Mouse (Mus musculus) MEL (cell line): Measurements from ENCODE around the gene AW822073. TPM values are rescaled to one million over a fixed set of nuclear protein-coding genes. Genes with fewer than 3 reads are reported as not detected.

Source experiments
- DNase-seq: peaks from one replicate; pipeline ENCODE4 v3.0.0; 2011; ENCODE audit warnings: low read depth, low spot score
- H3K27ac ChIP-seq: 2 replicates; pipeline ENCODE4 v1.5.1; 2012; ENCODE audit warnings: low read depth, mild to moderate bottlenecking, control low read depth, low read length, moderate library complexity; ENCODE audit not compliant: control insufficient read depth
- H3K27me3 ChIP-seq, 2 experiments: fragments of 150-350 bp in 1 of 2; sonication (generic) in 1 of 2; 2 replicates each; pipeline ENCODE4 v1.6.1; 2012; ENCODE audit warnings: low read length in 2 of 2, mild to moderate bottlenecking in 2 of 2, improper control_type of control experiment in 1 of 2, moderate library complexity in 1 of 2; ENCODE audit not compliant: insufficient read depth in 2 of 2, control insufficient read depth in 1 of 2
- H3K36me3 ChIP-seq, 2 experiments: 2 replicates each; pipeline ENCODE4 v1.6.1; 2012 to 2014; ENCODE audit warnings: low read length in 2 of 2, improper control_type of control experiment in 1 of 2, inconsistent platforms in 1 of 2, mild to moderate bottlenecking in 1 of 2; ENCODE audit not compliant: insufficient read depth in 2 of 2, control insufficient read depth in 1 of 2
- H3K4me1 ChIP-seq, 2 experiments: fragments of 150-350 bp in 1 of 2; sonication (generic) in 1 of 2; 2 replicates each; pipeline ENCODE4 v1.6.1; 2012; ENCODE audit warnings: low read length in 2 of 2, improper control_type of control experiment in 1 of 2, mild to moderate bottlenecking in 1 of 2; ENCODE audit not compliant: insufficient read depth in 2 of 2, control insufficient read depth in 1 of 2
- H3K4me3 ChIP-seq, 2 experiments: fragments of 150-350 bp in 1 of 2; sonication (generic) in 1 of 2; 2 replicates each; pipeline ENCODE4 v1.5.1; 2012; ENCODE audit warnings: low read depth in 2 of 2, low read length in 2 of 2, mild to moderate bottlenecking in 2 of 2, moderate library complexity in 2 of 2, control low read depth in 1 of 2, improper control_type of control experiment in 1 of 2; ENCODE audit not compliant: control insufficient read depth in 1 of 2, insufficient read depth in 1 of 2
- H3K79me2 ChIP-seq: 2 replicates; pipeline ENCODE4 v1.6.1; 2012; ENCODE audit warnings: mild to moderate bottlenecking, low read length, moderate library complexity; ENCODE audit not compliant: control insufficient read depth, poor library complexity, insufficient read depth
- H3K9ac ChIP-seq: 2 replicates; pipeline ENCODE4 v1.6.1; 2012; ENCODE audit warnings: low read depth, mild to moderate bottlenecking, control low read depth, low read length, moderate library complexity; ENCODE audit not compliant: control insufficient read depth, poor library complexity, severe bottlenecking
- H3K9me3 ChIP-seq: fragments of 150-350 bp; sonication (generic); replicated peaks from 2 replicates; pipeline ENCODE4 v1.6.1; 2012; ENCODE audit warnings: mild to moderate bottlenecking, low read length, improper control_type of control experiment, moderate library complexity; ENCODE audit not compliant: insufficient read depth
- CHD2 ChIP-seq: IDR thresholded peaks from 2 replicates; pipeline ENCODE4 v1.6.1; 2011; ENCODE audit warnings: low read length, improper control_type of control experiment
- CTCF ChIP-seq, 3 experiments: IDR thresholded peaks in 2 of 3; conservative IDR thresholded peaks in 1 of 3; 2 replicates each; pipeline ENCODE4 v1.5.1; 2011 to 2012; ENCODE audit warnings: low read length in 3 of 3, low read depth in 2 of 3, mild to moderate bottlenecking in 2 of 3, improper control_type of control experiment in 1 of 3, inconsistent platforms in 1 of 3, mixed read lengths in 1 of 3, moderate library complexity in 1 of 3; ENCODE audit not compliant: control insufficient read depth in 1 of 3, insufficient read depth in 1 of 3, poor library complexity in 1 of 3, severe bottlenecking in 1 of 3
- E2F4 ChIP-seq: IDR thresholded peaks from 2 replicates; pipeline ENCODE4 v1.6.1; 2011; ENCODE audit warnings: low read depth, low read length, improper control_type of control experiment, borderline replicate concordance
- ELF1 ChIP-seq: IDR thresholded peaks from 2 replicates; pipeline ENCODE4 v1.6.1; 2014; ENCODE audit warnings: low read depth, mild to moderate bottlenecking, inconsistent platforms, low read length, improper control_type of control experiment, moderate library complexity
- EP300 ChIP-seq, 2 experiments: IDR thresholded peaks; 2 replicates each; pipeline ENCODE4 v1.6.1; 2011; ENCODE audit warnings: improper control_type of control experiment in 2 of 2, low read length in 2 of 2, low read depth in 1 of 2, mild to moderate bottlenecking in 1 of 2
- ETS1 ChIP-seq: IDR thresholded peaks from 2 replicates; pipeline ENCODE4 v1.6.1; 2012; ENCODE audit warnings: low read depth, mild to moderate bottlenecking, inconsistent platforms, low read length, improper control_type of control experiment, moderate library complexity
- GABPA ChIP-seq: IDR thresholded peaks from 2 replicates; pipeline ENCODE4 v1.6.1; 2012; ENCODE audit warnings: low read depth, mild to moderate bottlenecking, inconsistent platforms, low read length, improper control_type of control experiment, moderate library complexity
- GATA1 ChIP-seq: IDR thresholded peaks from 2 replicates; pipeline ENCODE4 v1.6.1; 2011; ENCODE audit warnings: low read depth, low read length, improper control_type of control experiment
- HCFC1 ChIP-seq: IDR thresholded peaks from 2 replicates; pipeline ENCODE4 v1.6.1; 2012; ENCODE audit warnings: low read depth, mild to moderate bottlenecking, inconsistent platforms, low read length, improper control_type of control experiment, moderate library complexity
- JUND ChIP-seq: IDR thresholded peaks from 2 replicates; pipeline ENCODE4 v1.6.1; 2011; ENCODE audit warnings: low read depth, mild to moderate bottlenecking, improper control_type of control experiment, low read length
- KAT2A ChIP-seq: conservative IDR thresholded peaks from 2 replicates; pipeline ENCODE4 v1.6.1; 2012; ENCODE audit warnings: low read depth, low read length, improper control_type of control experiment, inconsistent platforms
- MAFK ChIP-seq: IDR thresholded peaks from 2 replicates; pipeline ENCODE4 v1.6.1; 2011; ENCODE audit warnings: low read depth, mild to moderate bottlenecking, low read length, improper control_type of control experiment, borderline replicate concordance
- MAX ChIP-seq: IDR thresholded peaks from 2 replicates; pipeline ENCODE4 v1.6.1; 2011; ENCODE audit warnings: low read length, improper control_type of control experiment
- MAZ ChIP-seq: IDR thresholded peaks from 2 replicates; pipeline ENCODE4 v1.6.1; 2012; ENCODE audit warnings: low read depth, mild to moderate bottlenecking, inconsistent platforms, low read length, improper control_type of control experiment
- MEF2A ChIP-seq: IDR thresholded peaks from 2 replicates; pipeline ENCODE4 v1.6.1; 2014; ENCODE audit warnings: low read depth, mild to moderate bottlenecking, inconsistent platforms, low read length, improper control_type of control experiment; ENCODE audit not compliant: poor library complexity, insufficient replicate concordance, severe bottlenecking; ENCODE audit errors: extremely low read depth
- MXI1 ChIP-seq: IDR thresholded peaks from 2 replicates; pipeline ENCODE4 v1.6.1; 2011; ENCODE audit warnings: mild to moderate bottlenecking, low read depth, low read length, improper control_type of control experiment
- MYB ChIP-seq: IDR thresholded peaks from 2 replicates; pipeline ENCODE4 v1.6.1; 2011; ENCODE audit warnings: mild to moderate bottlenecking, low read depth, low read length, improper control_type of control experiment
- NELFE ChIP-seq: IDR thresholded peaks from 2 replicates; pipeline ENCODE4 v1.6.1; 2011; ENCODE audit warnings: low read depth, low read length, improper control_type of control experiment
- NRF1 ChIP-seq: IDR thresholded peaks from 2 replicates; pipeline ENCODE4 v1.6.1; 2014; ENCODE audit warnings: low read depth, mild to moderate bottlenecking, inconsistent platforms, low read length, improper control_type of control experiment, moderate library complexity; ENCODE audit not compliant: poor library complexity, insufficient read depth, severe bottlenecking
- POLR2A ChIP-seq, 2 experiments: IDR thresholded peaks; 2 replicates each; pipeline ENCODE4 v1.6.1; 2011 to 2012; ENCODE audit warnings: low read length in 2 of 2, mild to moderate bottlenecking in 2 of 2, control low read depth in 1 of 2, improper control_type of control experiment in 1 of 2, low read depth in 1 of 2, moderate library complexity in 1 of 2; ENCODE audit not compliant: control insufficient read depth in 1 of 2, insufficient read depth in 1 of 2, poor library complexity in 1 of 2
- POLR2AphosphoS2 ChIP-seq: IDR thresholded peaks from 2 replicates; pipeline ENCODE4 v1.6.1; 2011; ENCODE audit warnings: low read length, improper control_type of control experiment
- POLR2AphosphoS5 ChIP-seq: IDR thresholded peaks from 2 replicates; pipeline ENCODE4 v1.6.1; 2012; ENCODE audit warnings: low read depth, borderline replicate concordance, mild to moderate bottlenecking, inconsistent platforms, low read length, moderate library complexity, mixed read lengths
- TBP ChIP-seq: IDR thresholded peaks from 2 replicates; pipeline ENCODE4 v1.8.0; 2011; ENCODE audit warnings: low read depth, low read length, improper control_type of control experiment
- TCF12 ChIP-seq: IDR thresholded peaks from 2 replicates; pipeline ENCODE4 v1.6.1; 2014; ENCODE audit warnings: low read depth, mild to moderate bottlenecking, inconsistent platforms, low read length, improper control_type of control experiment, moderate library complexity
- USF1 ChIP-seq: IDR thresholded peaks from 2 replicates; pipeline ENCODE4 v1.6.1; 2014; ENCODE audit warnings: low read depth, mild to moderate bottlenecking, inconsistent platforms, low read length, improper control_type of control experiment, moderate library complexity
- ZC3H11A ChIP-seq: IDR thresholded peaks from 2 replicates; pipeline ENCODE4 v1.6.1; 2012; ENCODE audit warnings: low read depth, mild to moderate bottlenecking, inconsistent platforms, low read length, improper control_type of control experiment
- ZKSCAN1 ChIP-seq: IDR thresholded peaks from 2 replicates; pipeline ENCODE4 v1.6.1; 2012; ENCODE audit warnings: low read depth, mild to moderate bottlenecking, inconsistent platforms, low read length, improper control_type of control experiment, moderate library complexity
- ZMIZ1 ChIP-seq: IDR thresholded peaks from 2 replicates; pipeline ENCODE4 v1.6.1; 2012; ENCODE audit warnings: low read depth, mild to moderate bottlenecking, inconsistent platforms, low read length, improper control_type of control experiment, moderate library complexity
- ZNF384 ChIP-seq: IDR thresholded peaks from 2 replicates; pipeline ENCODE4 v1.6.1; 2012; ENCODE audit warnings: low read depth, mild to moderate bottlenecking, inconsistent platforms, low read length, improper control_type of control experiment
- polyA plus RNA-seq, 2 experiments: library from polyadenylated mRNA; stranded (reverse) in 1 of 2; unstranded in 1 of 2; fragments of >175 nt in 1 of 2; fragments of >200 nt in 1 of 2; gene quantifications; 2 replicates each; pipeline versions ENCODE4 v1.2.1 to v1.2.4; 2012; ENCODE audit warnings: low replicate concordance in 2 of 2, low read depth in 1 of 2; ENCODE audit not compliant: insufficient read length in 2 of 2, insufficient read depth in 1 of 2, missing spikeins in 1 of 2
- total RNA-seq: library from RNA; depleted of rRNA; stranded (reverse); fragments of 300-350 nt; gene quantifications from 2 replicates; pipeline ENCODE4 v1.2.3, GENCODE M21; 2012

The AW822073 gene
- total and polyA plus RNA-seq, 3 experiments: not detected

- DNase-seq: peak; percentile 50
- Histone ChIP-seq H3K27ac (no peak overlapping the region), H3K9ac (peak overlapping the region; percentile 80), H3K27me3 (no peaks in the 10 kb centered on the region), H3K9me3 (no peaks in the 10 kb centered on the region), H3K79me2 (peaks cover 2% of the 10 kb centered on the region), H3K36me3 (peaks cover 0 to 13% of the 10 kb centered on the region in 2 experiments; a peak in 2 of 4 replicates), H3K4me1 (peaks cover 0 to 4% of the 10 kb centered on the region in 2 experiments; a peak in 2 of 4 replicates), H3K4me3 (peak overlapping the region; percentile 59 to 93)
- TF ChIP-seq GATA1 (peak; percentile 48), MYB (no peak), MXI1 (0 out of 2 replicates have a peak, but pooled peaks have one; percentile 19), ZNF384 (0 out of 2 replicates have a peak, but pooled peaks have one; percentile 22)
Observed at GRCm38 (mm10) chr10:58255954-58256353, 31.2 kb upstream of the AW822073 start.

- Histone ChIP-seq H3K79me2 (peaks cover 2% of the 10 kb centered on the region), H3K4me3 (peak within 1 kb of the TSS; percentile 59 to 93), H3K27ac (no peak within 1 kb of the TSS), H3K36me3 (peaks cover 0 to 13% of the 10 kb centered on the region in 2 experiments; a peak in 2 of 4 replicates), H3K27me3 (0 out of 4 replicates have a peak, but pooled peaks cover 0 to under 1% of the 10 kb centered on the region in 2 experiments), H3K4me1 (peaks cover 0 to 4% of the 10 kb centered on the region in 2 experiments; a peak in 2 of 4 replicates), H3K9me3 (no peaks in the 10 kb centered on the region), H3K9ac (peak within 1 kb of the TSS; percentile 80)
- DNase-seq: peak; percentile 96
- TF ChIP-seq HCFC1 (peak; percentile 89), MEF2A (no peak), MAFK (no peak), ZNF384 (no peak), TCF12 (peak; percentile 53; the same call in 1 of the 2 replicates), KAT2A (peak; percentile 56; the same call in 1 of the 2 replicates), MAZ (no peak), GATA1 (no peak), GABPA (no peak), POLR2AphosphoS5 (no peak), POLR2A (IDR thresholded peaks at IDR 0.05; ENCODE audit: control insufficient read depth in 1 of 2, insufficient read depth in 1 of 2, low read depth in 1 of 2, low read length in 2 of 2, poor library complexity in 1 of 2) (peak; percentile 30 to 96; a peak in 2 of 4 replicates), POLR2AphosphoS2 (peak; percentile 98), TBP (peak; percentile 71), ZC3H11A (no peak), MXI1 (peak; percentile 88), MAX (peak; percentile 78), E2F4 (no peak), ZKSCAN1 (no peak), EP300 (IDR thresholded peaks at IDR 0.05; ENCODE audit: low read depth in 1 of 2, low read length in 2 of 2) (0 out of 4 replicates have a peak, but pooled peaks of 1 of the 2 experiments have one; percentile 17), USF1 (peak; percentile 35; the same call in 1 of the 2 replicates), JUND (no peak), CHD2 (no peak), CTCF (IDR thresholded peaks at IDR 0.05 in 2 of 3, conservative IDR thresholded peaks at IDR 0.05 in 1 of 3; ENCODE audit: control insufficient read depth in 1 of 3, insufficient read depth in 1 of 3, low read depth in 2 of 3, low read length in 3 of 3, poor library complexity in 1 of 3, severe bottlenecking in 1 of 3) (no peak), ELF1 (peak; percentile 97), ETS1 (peak; percentile 39; the same call in 1 of the 2 replicates), ZMIZ1 (peak; percentile 94), NRF1 (peak; percentile 79), NELFE (peak; percentile 98)
Observed at GRCm38 (mm10) chr10:58255213-58255892, 30.6 kb upstream of the AW822073 start, which contains the start of gene Gcc2. Gene Gcc2, plus strand, starts transcription at chr10:58255497.
